Mouse (Mus musculus) small intestine, adult 2 months (tissue): ENCODE data around the gene Tyro3.

ENCODE experiments used
- CTCF ChIP-seq: fragments of 200-500 bp; IDR thresholded peaks from 2 replicates; pipeline ENCODE4 v1.5.1; 2012; ENCODE audit warnings: low read depth, mild to moderate bottlenecking, control low read depth, inconsistent platforms, low read length, moderate library complexity, mixed read lengths; ENCODE audit not compliant: insufficient replicate concordance, insufficient read length; ENCODE audit errors: extremely low read depth
- POLR2A ChIP-seq: fragments of 200-500 bp; IDR thresholded peaks from 2 replicates; pipeline ENCODE4 v1.6.1; 2012; ENCODE audit warnings: low read depth, mild to moderate bottlenecking, control low read depth, inconsistent platforms, low read length, moderate library complexity

GRCm38 (mm10) chr2:119757601-119758100 is 39.9 kb upstream of the Tyro3 start:
- TF ChIP-seq POLR2A (no peak), CTCF (no peak)
